Mouse (Mus musculus) bone marrow, adult 2 months (tissue): ENCODE results near the gene Hnrnpa1.

Source experiments
- CTCF ChIP-seq: fragments of 200-500 bp; IDR thresholded peaks from 2 replicates; pipeline ENCODE4 v1.5.1; 2011; ENCODE audit warnings: low read length, control low read depth; ENCODE audit not compliant: control insufficient read depth, insufficient read depth
- POLR2A ChIP-seq: fragments of 200-500 bp; IDR thresholded peaks from 2 replicates; pipeline ENCODE4 v1.6.1; 2011; ENCODE audit warnings: low read depth, mild to moderate bottlenecking, control low read depth, low read length, borderline replicate concordance; ENCODE audit not compliant: control insufficient read depth

GRCm38 (mm10) chr15:103237295-103237694 is 2.9 kb upstream of the Hnrnpa1 start:
- no peak for TF ChIP-seq CTCF
- TF ChIP-seq POLR2A, result no peak
